Mouse (Mus musculus) bone marrow macrophage, adult 2 months (primary cell): ENCODE measurements around the gene Tbl1x.

Experiments used
- CTCF ChIP-seq: IDR thresholded peaks from 2 replicates; pipeline ENCODE4 v1.5.1; 2012; ENCODE audit warnings: low read depth, mild to moderate bottlenecking, low read length, moderate library complexity
- POLR2A ChIP-seq: IDR thresholded peaks from 2 replicates; pipeline ENCODE4 v1.6.1; 2012; ENCODE audit warnings: mild to moderate bottlenecking, low read depth, low read length, borderline replicate concordance

DNA sequence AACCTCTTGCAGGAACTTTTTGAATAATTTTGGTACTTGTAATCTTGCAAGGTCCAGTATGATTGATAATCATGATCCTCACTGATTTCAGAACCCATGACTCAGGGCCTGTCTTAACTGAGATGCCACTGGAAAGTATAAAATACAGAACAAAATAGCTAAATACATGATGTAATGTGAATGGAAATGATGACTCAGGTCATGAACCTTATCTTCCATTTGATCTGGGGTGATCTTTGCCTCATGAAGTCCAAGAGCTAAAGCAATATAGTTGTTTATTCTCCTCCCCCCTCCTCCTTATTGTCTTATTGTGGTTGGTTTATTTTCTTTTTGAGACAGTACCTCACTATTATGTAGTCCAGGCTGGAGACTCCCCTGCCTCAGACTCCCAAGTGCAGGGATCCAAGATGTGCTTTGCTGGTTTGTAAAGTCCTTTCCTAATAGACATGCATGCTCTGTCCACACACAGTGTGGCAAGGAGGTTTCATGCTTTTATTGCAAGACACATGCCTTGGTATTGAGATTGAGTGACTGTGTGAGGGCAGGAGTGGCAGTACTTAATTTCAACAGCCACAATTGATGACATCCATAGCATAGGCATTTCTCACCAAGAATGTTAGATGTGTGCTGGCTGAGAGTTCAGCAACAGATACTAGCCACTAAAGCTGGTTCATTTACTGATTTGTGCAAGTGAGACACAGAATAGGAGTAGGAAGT lies 34.7 kb downstream of the Tbl1x start:
- no peak for TF ChIP-seq CTCF
- no peak for TF ChIP-seq POLR2A
